Mouse (Mus musculus) neural tube, embryonic 14.5 days (tissue): ENCODE results near the gene Ghr. TPM values are rescaled to one million over a fixed set of nuclear protein-coding genes. Genes with fewer than 3 reads are reported as not detected.

Experiments used
- ATAC-seq: fragments of 200-750 bp; cut with Nextera tagmentation; 2 replicates; pipeline ENCODE4 v1.8.0; 2017; ENCODE audit warnings: low read depth, mild to moderate bottlenecking, moderate TSS enrichment, moderate library complexity
- H3K27ac ChIP-seq: fragments of 300-500 bp; sonication (generic); 2 replicates; pipeline ENCODE4 v1.5.1; 2014; ENCODE audit warnings: low read depth, mild to moderate bottlenecking, control low read depth, low read length, moderate library complexity, mixed read lengths
- H3K27me3 ChIP-seq: fragments of 300-500 bp; sonication (generic); 2 replicates; pipeline ENCODE4 v1.6.1; 2014; ENCODE audit warnings: low read length; ENCODE audit not compliant: control insufficient read depth, insufficient read depth
- H3K36me3 ChIP-seq: fragments of 300-500 bp; sonication (generic); 2 replicates; pipeline ENCODE4 v1.6.1; 2014; ENCODE audit warnings: low read length, mixed read lengths; ENCODE audit not compliant: control insufficient read depth, insufficient read depth
- H3K4me1 ChIP-seq: fragments of 300-500 bp; sonication (generic); 2 replicates; pipeline ENCODE4 v1.6.1; 2014; ENCODE audit warnings: low read length; ENCODE audit not compliant: control insufficient read depth, insufficient read depth
- H3K4me2 ChIP-seq: fragments of 300-500 bp; sonication (generic); 2 replicates; pipeline ENCODE4 v1.6.1; 2014; ENCODE audit warnings: mild to moderate bottlenecking, low read depth, low read length, control low read depth
- H3K4me3 ChIP-seq: fragments of 300-500 bp; sonication (generic); 2 replicates; pipeline ENCODE4 v1.5.1; 2014; ENCODE audit warnings: low read depth, low read length, control low read depth, mixed read lengths
- H3K9ac ChIP-seq: fragments of 300-500 bp; sonication (generic); replicated peaks from 2 replicates; pipeline ENCODE4 v1.6.1; 2014; ENCODE audit warnings: low read depth, mild to moderate bottlenecking, control low read depth, low read length, mixed read lengths
- H3K9me3 ChIP-seq: fragments of 300-500 bp; sonication (generic); 2 replicates; pipeline ENCODE4 v1.6.1; 2016; ENCODE audit warnings: low read length; ENCODE audit not compliant: control insufficient read depth
- WGBS: fragments of 180-500 bp; shearing (Covaris S2); extraction: QIAGEN DNeasy Blood & Tissue Kit; methylation state at CpG from one replicate; pipeline ENCODE4 v1.1.7; 2014; 5-methylcytosine and 5-hydroxymethylcytosine counted together
- polyA plus RNA-seq: library from polyadenylated mRNA; unstranded; fragments of >200 nt; fragmentation: Nextera tagmentation; extraction: Ambion mirVana; gene quantifications from 2 replicates; pipeline ENCODE4 v1.2.1, GENCODE M21; 2014

The Ghr gene
- polyA plus RNA-seq, 1 experiment from 2014 or later = 9.8 TPM

DNA sequence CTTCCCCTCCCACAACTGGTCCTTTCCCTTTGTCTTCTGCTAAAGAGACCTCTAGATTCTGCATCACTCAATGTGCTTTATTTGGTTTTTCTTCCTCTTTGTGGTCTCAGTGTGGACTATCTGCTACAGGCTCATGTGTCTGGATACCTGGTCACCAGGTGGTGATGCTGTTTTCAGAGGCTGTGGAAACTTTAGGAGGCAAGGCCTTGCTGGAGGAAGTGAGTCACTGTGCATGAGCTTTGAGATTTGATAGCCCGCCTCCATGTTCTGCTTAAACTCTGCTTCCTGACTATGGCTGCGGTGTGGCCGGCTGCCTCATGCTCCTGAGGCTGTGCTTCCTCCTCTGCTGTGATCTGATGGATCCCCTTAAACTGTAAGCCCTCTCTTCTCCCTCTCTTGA, 292.9 kb downstream of the Ghr start:
- Histone ChIP-seq H3K4me1 (no peaks in the 10 kb centered on the region), H3K27ac (no peak overlapping the region), H3K27me3 (no peaks in the 10 kb centered on the region), H3K9me3 (no peaks in the 10 kb centered on the region), H3K36me3 (no peaks in the 10 kb centered on the region), H3K4me3 (no peak overlapping the region), H3K9ac (no peak overlapping the region), H3K4me2 (no peak overlapping the region)
- no peak for ATAC-seq
- WGBS = 90% methylated on average over 3 of the region's 3 CpGs

DNA sequence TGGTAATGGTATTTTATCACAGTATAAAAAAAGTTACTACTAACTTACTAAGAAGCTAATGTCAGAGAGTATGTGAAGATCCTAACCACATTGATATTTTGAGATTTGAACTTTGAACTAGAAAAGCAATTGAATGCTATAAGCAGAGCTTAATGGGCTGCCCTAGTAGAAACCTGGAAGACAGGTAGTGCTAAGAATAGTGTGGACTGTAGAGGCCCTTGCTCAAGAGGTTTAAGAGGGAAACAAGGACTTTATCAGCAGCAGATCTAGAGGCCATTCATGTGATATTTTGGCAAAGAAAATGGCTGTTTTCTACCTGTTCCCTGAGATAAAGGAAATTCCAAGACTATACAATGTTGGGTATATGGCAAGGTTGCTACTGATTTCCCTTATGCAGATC, 297.3 kb downstream of the Ghr start:
- no peaks in the 10 kb centered on the region for H3K27me3 ChIP-seq
- no peak for ATAC-seq
- no peak overlapping the region for H3K9ac ChIP-seq
- no peaks in the 10 kb centered on the region for H3K36me3 ChIP-seq
- no peak overlapping the region for H3K27ac ChIP-seq
- no peak overlapping the region for H3K4me3 ChIP-seq
- H3K4me2 ChIP-seq = no peak overlapping the region
- no peaks in the 10 kb centered on the region for H3K4me1 ChIP-seq
- H3K9me3 ChIP-seq = no peaks in the 10 kb centered on the region

GRCm38 (mm10) chr15:3281737-3282136, 301.6 kb downstream of the Ghr start:
- Histone ChIP-seq H3K9me3 (no peaks in the 10 kb centered on the region), H3K27me3 (no peaks in the 10 kb centered on the region), H3K9ac (no peak overlapping the region), H3K36me3 (no peaks in the 10 kb centered on the region), H3K4me2 (no peak overlapping the region), H3K27ac (no peak overlapping the region), H3K4me1 (no peaks in the 10 kb centered on the region), H3K4me3 (no peak overlapping the region)
- no peak for ATAC-seq
- WGBS = 74% methylated on average over 1 of the region's 1 CpGs

- Histone ChIP-seq H3K9ac (no peak overlapping the region), H3K27me3 (no peaks in the 10 kb centered on the region), H3K27ac (no peak overlapping the region), H3K4me3 (no peak overlapping the region), H3K9me3 (no peaks in the 10 kb centered on the region), H3K4me2 (no peak overlapping the region), H3K36me3 (no peaks in the 10 kb centered on the region), H3K4me1 (no peaks in the 10 kb centered on the region)
- ATAC-seq = no peak
Measured at GRCm38 (mm10) chr15:3281216-3281615, 302.1 kb downstream of the Ghr start.

- no peaks in the 10 kb centered on the region for H3K27me3 ChIP-seq
- WGBS = 84% methylated on average over 7 of the region's 7 CpGs
- no peaks in the 10 kb centered on the region for H3K4me1 ChIP-seq
- H3K9ac ChIP-seq = no peak overlapping the region
- H3K4me2 ChIP-seq = no peak overlapping the region
- no peaks in the 10 kb centered on the region for H3K36me3 ChIP-seq
- H3K9me3 ChIP-seq = no peaks in the 10 kb centered on the region
- H3K4me3 ChIP-seq = no peak overlapping the region
- no peak for ATAC-seq
- no peak overlapping the region for H3K27ac ChIP-seq
Measured at GRCm38 (mm10) chr15:3279242-3279641, 304.1 kb downstream of the Ghr start.

- H3K27ac ChIP-seq = no peak overlapping the region
- H3K4me3 ChIP-seq = no peak overlapping the region
- H3K36me3 ChIP-seq = no peaks in the 10 kb centered on the region
- ATAC-seq = no peak
- 90% methylated on average over 2 of the region's 2 CpGs for WGBS
- H3K9ac ChIP-seq = no peak overlapping the region
- no peaks in the 10 kb centered on the region for H3K4me1 ChIP-seq
- no peak overlapping the region for H3K4me2 ChIP-seq
- H3K27me3 ChIP-seq = no peaks in the 10 kb centered on the region
- no peaks in the 10 kb centered on the region for H3K9me3 ChIP-seq
Measured at GRCm38 (mm10) chr15:3277391-3277790, 305.9 kb downstream of the Ghr start.

GRCm38 (mm10) chr15:3273191-3273590, 310.1 kb downstream of the Ghr start:
- Histone ChIP-seq H3K4me3 (no peak overlapping the region), H3K36me3 (no peaks in the 10 kb centered on the region), H3K27ac (no peak overlapping the region; the same call in 1 of the 2 replicates), H3K9me3 (no peaks in the 10 kb centered on the region), H3K4me1 (no peaks in the 10 kb centered on the region), H3K9ac (no peak overlapping the region), H3K27me3 (no peaks in the 10 kb centered on the region), H3K4me2 (no peak overlapping the region)
- WGBS = 80% methylated on average over 1 of the region's 1 CpGs
- ATAC-seq = no peak

DNA sequence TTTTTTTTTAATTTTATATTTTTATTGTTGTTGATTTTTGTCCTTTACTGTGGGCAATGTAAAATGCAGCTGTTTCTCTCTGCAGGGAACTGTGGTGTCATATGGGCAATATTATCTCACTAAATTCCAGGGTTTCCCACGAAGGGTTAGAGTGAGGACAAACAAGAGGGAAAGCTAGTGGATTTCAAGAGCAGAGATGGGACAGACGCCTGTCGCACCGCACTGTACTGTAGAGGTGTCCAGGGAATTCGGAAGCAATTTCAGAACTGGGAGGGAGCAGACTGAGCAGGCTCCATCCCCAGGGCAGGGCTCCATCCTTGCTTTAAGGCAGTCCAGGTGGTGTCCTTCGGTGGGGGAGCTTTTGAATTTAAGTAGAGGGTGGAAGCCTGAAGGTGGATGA, 312.1 kb downstream of the Ghr start:
- Histone ChIP-seq H3K4me1 (no peaks in the 10 kb centered on the region), H3K27ac (no peak overlapping the region), H3K9me3 (no peaks in the 10 kb centered on the region), H3K36me3 (no peaks in the 10 kb centered on the region), H3K27me3 (no peaks in the 10 kb centered on the region), H3K9ac (no peak overlapping the region), H3K4me3 (peak overlapping the region; percentile 19), H3K4me2 (peak overlapping the region; percentile 11; the same call in 1 of the 2 replicates)
- ATAC-seq = peak; percentile 62; the same call in 1 of the 2 replicates
- 28% methylated on average over 6 of the region's 6 CpGs for WGBS

DNA sequence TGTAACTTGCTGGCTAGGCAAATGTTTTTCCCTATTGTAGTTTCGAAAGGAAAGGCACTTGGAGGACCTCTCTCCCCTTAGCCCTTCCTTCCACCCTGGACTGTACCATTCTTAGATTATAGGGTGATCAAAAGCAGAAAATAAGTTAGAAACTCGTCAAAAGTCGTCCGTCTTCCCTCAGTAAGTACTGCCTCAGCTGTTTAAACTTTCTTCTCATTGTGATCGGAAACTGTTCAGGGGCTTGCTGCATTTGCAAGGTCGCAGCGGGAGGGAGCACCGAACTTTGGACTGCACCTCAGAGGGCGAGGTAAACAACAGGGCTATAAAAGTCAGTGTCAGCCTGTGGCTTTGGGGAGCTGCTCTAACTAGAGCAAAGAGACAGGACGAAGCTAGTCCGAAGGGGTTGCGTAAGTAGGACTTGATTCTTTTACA, 312.6 kb downstream of the Ghr start:
- H3K9me3 ChIP-seq = no peaks in the 10 kb centered on the region
- H3K4me1 ChIP-seq = no peaks in the 10 kb centered on the region
- H3K4me2 ChIP-seq = peak overlapping the region; percentile 34
- H3K27ac ChIP-seq = peak overlapping the region; percentile 45; the same call in 1 of the 2 replicates
- H3K27me3 ChIP-seq = no peaks in the 10 kb centered on the region
- H3K9ac ChIP-seq = peak overlapping the region; percentile 25; the same call in 1 of the 2 replicates
- peak overlapping the region; percentile 19 for H3K4me3 ChIP-seq
- H3K36me3 ChIP-seq = no peaks in the 10 kb centered on the region
- peak; percentile 76; the same call in 1 of the 2 replicates for ATAC-seq
- WGBS = under 1% methylated on average over 12 of the region's 12 CpGs
